Mouse (Mus musculus): ENCODE data around the gene Lsamp. TPM values are rescaled to one million over a fixed set of nuclear protein-coding genes. Genes with fewer than 3 reads are reported as not detected.

Lsamp gene
- polyA plus RNA-seq, 1 experiment from 2014 or later = 1.5 TPM

- no peak for ATAC-seq
- Histone ChIP-seq H3K27me3 (replicated peaks; ENCODE audit: control insufficient read depth, insufficient read depth, low read length) (no peaks in the 10 kb centered on the region), H3K27ac (ENCODE audit: low read depth, low read length) (no peak overlapping the region), H3K4me3 (ENCODE audit: low read depth, low read length) (no peak overlapping the region), H3K9me3 (ENCODE audit: control insufficient read depth) (no peaks in the 10 kb centered on the region), H3K4me2 (replicated peaks; ENCODE audit: low read depth) (no peak overlapping the region), H3K4me1 (replicated peaks; ENCODE audit: control insufficient read depth, insufficient read depth, low read length) (no peaks in the 10 kb centered on the region), H3K36me3 (ENCODE audit: control insufficient read depth, insufficient read depth) (no peaks in the 10 kb centered on the region), H3K9ac (ENCODE audit: low read depth, low read length) (no peak overlapping the region)
- no peak for TF ChIP-seq CTCF (IDR thresholded peaks at IDR 0.05; ENCODE audit: low read depth)
- 79% methylated on average over 3 of the region's 3 CpGs for WGBS
These were observed 1932.2 kb downstream of the Lsamp start for GRCm38 (mm10) chr16:41916342-41916741.

GRCm38 (mm10) chr16:41917057-41917821 lies 1933.1 kb downstream of the Lsamp start:
- Histone ChIP-seq H3K4me3 (ENCODE audit: low read depth, low read length) (no peak overlapping the region), H3K9ac (ENCODE audit: low read depth, low read length) (no peak overlapping the region), H3K27me3 (replicated peaks; ENCODE audit: control insufficient read depth, insufficient read depth, low read length) (no peaks in the 10 kb centered on the region), H3K36me3 (ENCODE audit: control insufficient read depth, insufficient read depth) (no peaks in the 10 kb centered on the region), H3K27ac (ENCODE audit: low read depth, low read length) (no peak overlapping the region), H3K4me2 (replicated peaks; ENCODE audit: low read depth) (no peak overlapping the region), H3K4me1 (replicated peaks; ENCODE audit: control insufficient read depth, insufficient read depth, low read length) (no peaks in the 10 kb centered on the region), H3K9me3 (ENCODE audit: control insufficient read depth) (no peaks in the 10 kb centered on the region)
- no peak for ATAC-seq
- WGBS = 61% methylated on average over 6 of the region's 6 CpGs
- no peak for TF ChIP-seq CTCF (IDR thresholded peaks at IDR 0.05; ENCODE audit: low read depth)

- Histone ChIP-seq H3K4me3 (ENCODE audit: low read depth, low read length) (no peak overlapping the region), H3K36me3 (ENCODE audit: control insufficient read depth, insufficient read depth) (no peaks in the 10 kb centered on the region), H3K4me2 (replicated peaks; ENCODE audit: low read depth) (no peak overlapping the region), H3K4me1 (replicated peaks; ENCODE audit: control insufficient read depth, insufficient read depth, low read length) (no peaks in the 10 kb centered on the region), H3K9ac (ENCODE audit: low read depth, low read length) (no peak overlapping the region), H3K9me3 (ENCODE audit: control insufficient read depth) (no peaks in the 10 kb centered on the region), H3K27ac (ENCODE audit: low read depth, low read length) (no peak overlapping the region), H3K27me3 (replicated peaks; ENCODE audit: control insufficient read depth, insufficient read depth, low read length) (no peaks in the 10 kb centered on the region)
- no peak for TF ChIP-seq CTCF (IDR thresholded peaks at IDR 0.05; ENCODE audit: low read depth)
- ATAC-seq = no peak
- WGBS = 93% methylated on average over 4 of the region's 4 CpGs
These were observed 1945.4 kb downstream of the Lsamp start for GRCm38 (mm10) chr16:41929546-41929945.

GRCm38 (mm10) chr16:41935701-41936100 lies 1951.5 kb downstream of the Lsamp start:
- no peaks in the 10 kb centered on the region for H3K4me1 ChIP-seq (replicated peaks; ENCODE audit: control insufficient read depth, insufficient read depth, low read length)
- H3K27ac ChIP-seq (ENCODE audit: low read depth, low read length) = no peak overlapping the region
- 67% methylated on average over 2 of the region's 2 CpGs for WGBS
- no peak overlapping the region for H3K4me2 ChIP-seq (replicated peaks; ENCODE audit: low read depth)
- H3K4me3 ChIP-seq (ENCODE audit: low read depth, low read length) = no peak overlapping the region
- no peaks in the 10 kb centered on the region for H3K36me3 ChIP-seq (ENCODE audit: control insufficient read depth, insufficient read depth)
- TF ChIP-seq CTCF (IDR thresholded peaks at IDR 0.05; ENCODE audit: low read depth) = no peak
- no peaks in the 10 kb centered on the region for H3K9me3 ChIP-seq (ENCODE audit: control insufficient read depth)
- H3K9ac ChIP-seq (ENCODE audit: low read depth, low read length) = no peak overlapping the region
- H3K27me3 ChIP-seq (replicated peaks; ENCODE audit: control insufficient read depth, insufficient read depth, low read length) = no peaks in the 10 kb centered on the region
- ATAC-seq = no peak

- H3K36me3 ChIP-seq (ENCODE audit: control insufficient read depth, insufficient read depth) = no peaks in the 10 kb centered on the region
- TF ChIP-seq CTCF (IDR thresholded peaks at IDR 0.05; ENCODE audit: low read depth) = no peak
- WGBS = 67% methylated on average over 3 of the region's 3 CpGs
- H3K4me1 ChIP-seq (replicated peaks; ENCODE audit: control insufficient read depth, insufficient read depth, low read length) = no peaks in the 10 kb centered on the region
- ATAC-seq = no peak
- H3K27ac ChIP-seq (ENCODE audit: low read depth, low read length) = no peak overlapping the region
- no peaks in the 10 kb centered on the region for H3K9me3 ChIP-seq (ENCODE audit: control insufficient read depth)
- no peak overlapping the region for H3K9ac ChIP-seq (ENCODE audit: low read depth, low read length)
- H3K4me3 ChIP-seq (ENCODE audit: low read depth, low read length) = no peak overlapping the region
- H3K4me2 ChIP-seq (replicated peaks; ENCODE audit: low read depth) = no peak overlapping the region
- no peaks in the 10 kb centered on the region for H3K27me3 ChIP-seq (replicated peaks; ENCODE audit: control insufficient read depth, insufficient read depth, low read length)
These were observed 1952.9 kb downstream of the Lsamp start for GRCm38 (mm10) chr16:41936908-41937595.

GRCm38 (mm10) chr16:41937596-41937990 lies 1953.4 kb downstream of the Lsamp start:
- Histone ChIP-seq H3K4me3 (ENCODE audit: low read depth, low read length) (no peak overlapping the region), H3K36me3 (ENCODE audit: control insufficient read depth, insufficient read depth) (no peaks in the 10 kb centered on the region), H3K9me3 (ENCODE audit: control insufficient read depth) (no peaks in the 10 kb centered on the region), H3K4me2 (replicated peaks; ENCODE audit: low read depth) (no peak overlapping the region), H3K4me1 (replicated peaks; ENCODE audit: control insufficient read depth, insufficient read depth, low read length) (no peaks in the 10 kb centered on the region), H3K27ac (ENCODE audit: low read depth, low read length) (no peak overlapping the region), H3K9ac (ENCODE audit: low read depth, low read length) (no peak overlapping the region), H3K27me3 (replicated peaks; ENCODE audit: control insufficient read depth, insufficient read depth, low read length) (no peaks in the 10 kb centered on the region)
- TF ChIP-seq CTCF (IDR thresholded peaks at IDR 0.05; ENCODE audit: low read depth) = no peak
- no peak for ATAC-seq
- WGBS = 91% methylated on average over 1 of the region's 1 CpGs
